Mouse (Mus musculus) kidney, postnatal 4 days (tissue): ENCODE measurements around the gene Wfdc18.

ENCODE experiments used
- DNase-seq, 2 experiments: peaks; one replicate each; pipeline ENCODE4 v3.0.0; 2021; ENCODE audit warnings: mixed read lengths in 2 of 2

Gene Wfdc18

DNA sequence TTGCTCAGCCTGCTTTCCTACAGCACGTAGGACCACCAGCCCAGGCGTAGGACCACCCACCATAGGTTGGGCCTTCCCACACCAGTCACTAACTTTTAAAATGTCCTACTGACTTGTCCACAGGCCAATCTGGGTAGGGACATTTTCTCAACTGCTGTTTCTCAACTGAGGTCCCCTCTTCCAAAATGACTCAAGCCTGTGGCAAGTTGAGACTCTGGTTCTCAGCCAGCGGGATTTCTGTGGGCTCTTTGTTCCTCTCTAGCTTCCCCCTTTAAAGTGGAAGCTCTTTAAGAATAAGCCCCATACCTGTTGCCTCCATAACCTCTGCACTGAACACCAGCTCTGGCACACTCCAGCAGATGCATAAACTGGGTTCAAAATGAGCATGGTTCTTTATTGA is 34.7 kb downstream of the Wfdc18 start:
- no peak for DNase-seq

DNA sequence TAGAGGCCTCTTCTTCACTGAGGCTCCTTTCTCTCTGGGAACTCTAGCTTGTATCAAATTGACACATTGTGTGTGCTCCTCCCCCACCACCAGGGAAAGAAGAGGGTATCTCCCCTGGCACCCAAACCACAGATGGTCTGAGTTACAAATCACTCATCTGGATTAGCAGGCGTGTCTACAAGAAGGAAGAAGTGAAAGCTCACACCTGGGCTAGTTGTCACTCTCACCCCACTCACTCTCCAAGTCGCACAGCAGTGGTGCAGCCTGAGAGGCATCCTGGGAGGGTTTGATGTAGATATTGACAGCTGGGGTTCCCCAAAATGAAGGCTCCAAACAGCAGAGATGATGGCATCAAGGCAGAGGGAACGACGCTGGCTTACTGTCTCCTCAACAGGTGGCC is 37.3 kb downstream of the Wfdc18 start:
- DNase-seq: no peak

DNA sequence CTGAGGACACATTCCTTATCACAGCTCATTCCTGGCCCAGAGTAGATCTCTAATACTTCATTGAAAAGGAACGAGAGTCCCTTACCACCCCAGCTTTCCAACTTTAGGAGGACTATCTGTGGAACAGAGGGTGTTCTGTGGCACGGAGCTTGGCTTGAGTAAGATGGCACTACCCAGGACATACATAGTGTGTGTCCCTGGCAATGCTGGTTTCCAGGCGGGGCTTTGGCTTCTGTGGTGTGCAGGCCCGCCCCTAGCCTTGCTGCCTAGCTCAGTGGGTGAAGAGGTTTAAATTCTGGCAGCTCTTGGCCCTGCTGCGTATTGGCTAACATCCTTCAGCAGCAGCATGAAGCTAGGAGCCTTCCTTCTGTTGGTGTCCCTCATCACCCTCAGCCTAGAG is 37.9 kb downstream of the Wfdc18 start, which contains the start of gene Wfdc21:
Gene Wfdc21 (plus strand): TSS at position 260 of the 400 bp plus-strand sequence.
- DNase-seq: no peak

DNA sequence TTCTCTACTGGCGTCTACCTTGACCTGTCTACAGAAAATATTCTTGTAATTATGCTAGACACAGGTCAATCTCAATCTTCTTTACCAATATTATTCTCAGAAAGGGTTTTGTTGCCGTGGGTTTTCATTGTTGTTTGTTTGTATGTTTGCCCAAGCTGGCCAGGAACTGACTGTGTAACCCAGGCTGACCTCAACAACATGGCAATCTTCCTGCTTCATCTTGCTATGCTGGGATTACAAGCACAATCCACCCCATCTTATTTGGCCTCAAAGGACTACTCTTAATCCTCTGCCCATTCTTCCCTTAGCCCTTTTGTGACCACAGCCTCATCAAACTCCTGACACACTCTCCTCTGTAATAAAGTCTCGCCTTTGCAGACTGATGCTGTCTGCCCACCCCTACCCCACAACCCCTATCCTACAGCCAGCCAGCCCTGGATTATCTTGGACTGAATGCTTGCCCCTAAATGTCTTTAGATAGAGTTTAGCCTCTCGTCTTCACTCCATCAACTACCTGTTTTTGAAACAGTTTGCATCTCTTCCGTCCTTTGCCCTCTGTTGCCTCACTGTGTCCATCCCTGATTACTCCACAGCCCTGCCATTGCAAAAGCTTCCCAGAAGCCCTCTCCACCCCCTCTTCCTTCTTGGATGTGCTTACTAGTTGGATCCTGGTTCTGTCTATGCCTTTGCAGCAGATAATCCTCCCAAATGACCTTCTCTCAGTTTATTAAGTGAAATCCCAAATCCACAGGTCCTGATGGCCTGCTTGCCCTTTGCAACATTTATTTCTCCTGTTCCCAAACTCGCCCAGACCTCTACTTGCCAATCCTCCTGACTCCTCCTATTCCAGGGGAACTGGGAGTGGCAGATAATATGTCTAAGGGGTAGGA is 38.8 kb downstream of the Wfdc18 start:
- DNase-seq: no peak

DNA sequence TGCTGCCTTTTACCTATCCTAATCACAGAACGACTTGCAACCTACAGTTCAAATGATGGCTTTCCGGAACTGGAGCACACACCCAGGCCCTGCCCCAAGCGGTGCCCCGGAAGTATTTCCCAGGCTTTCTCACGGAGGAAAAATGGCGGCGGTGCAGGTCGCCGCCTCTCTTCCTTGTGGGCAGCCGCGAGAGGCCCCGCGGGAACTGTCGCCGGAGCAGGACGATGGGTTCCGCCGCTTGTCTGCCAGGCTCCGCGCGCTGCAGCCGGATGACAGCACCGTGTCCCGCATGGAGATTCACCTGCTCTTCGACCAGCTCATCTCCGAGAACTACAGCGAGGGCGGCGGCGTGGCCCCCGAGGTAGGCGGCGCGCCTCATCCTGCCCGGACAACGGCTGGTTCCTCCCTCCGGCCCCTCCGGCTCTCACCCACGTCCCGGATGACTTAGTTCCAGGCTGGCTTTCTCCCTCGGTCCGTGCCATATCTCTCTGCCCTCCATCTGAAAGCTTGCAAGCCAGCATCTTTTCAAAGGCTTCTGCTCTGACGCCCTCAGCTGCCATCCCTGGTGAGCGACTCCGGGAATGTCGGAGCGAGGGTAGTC is 44.9 kb downstream of the Wfdc18 start, which contains the start of gene Heatr6:
Gene Heatr6 (plus strand): TSS at position 116 of the 601 bp plus-strand sequence.
- DNase-seq: peak; percentile 93 to 96

DNA sequence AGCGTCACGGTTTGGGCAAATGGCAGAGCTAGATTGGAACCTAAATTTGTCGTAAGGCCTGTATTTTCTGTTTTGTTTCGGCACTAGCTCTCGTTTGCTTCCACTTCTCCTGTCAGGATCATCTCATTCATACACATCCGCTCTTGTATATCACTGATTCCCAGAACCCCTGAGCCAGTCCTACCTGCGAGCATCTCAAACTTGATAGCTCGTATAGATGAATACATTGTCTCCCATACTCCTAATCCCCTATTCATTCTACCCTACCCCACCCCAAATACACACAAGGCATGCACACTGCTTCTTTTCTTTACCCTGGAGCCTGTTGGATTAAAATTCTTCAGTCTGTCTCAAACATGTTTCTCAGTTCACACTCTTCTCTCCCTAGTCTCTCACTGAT is 45.4 kb downstream of the Wfdc18 start:
- no peak for DNase-seq
